Mouse (Mus musculus): ENCODE data around the gene Pcgf5. TPM values are rescaled to one million over a fixed set of nuclear protein-coding genes. Genes with fewer than 3 reads are reported as not detected.

Gene Pcgf5
- polyA plus RNA-seq (2012; fragmentation: generic; extraction: Trizol) = 11.0 TPM
- long read RNA-seq, experiment 1, full-length matches to known transcripts = 12 of 16 reads
- long read RNA-seq, experiment 1, partial matches to known transcripts = 0 of 16 reads
- long read RNA-seq, experiment 1, other reads (novel, unspliced or antisense) = 4 of 16 reads
- long read RNA-seq, experiment 2, full-length matches to known transcripts = 77 of 106 reads
- long read RNA-seq, experiment 2, partial matches to known transcripts = 0 of 106 reads
- long read RNA-seq, experiment 2, other reads (novel, unspliced or antisense) = 29 of 106 reads

- no peaks in the 10 kb centered on the region for H3K27me3 ChIP-seq (ENCODE audit: control insufficient read depth, insufficient read depth, insufficient read length)
- no peaks in the 10 kb centered on the region for H3K36me3 ChIP-seq (ENCODE audit: control insufficient read depth, insufficient read depth)
- H3K79me2 ChIP-seq (ENCODE audit: control insufficient read depth, insufficient read depth) = peaks cover 52% of the 10 kb centered on the region
- TF ChIP-seq FOSL1 (IDR thresholded peaks at IDR 0.05; ENCODE audit: insufficient read depth, low read length, poor library complexity, severe bottlenecking) = no peak
- TF ChIP-seq MAX (IDR thresholded peaks at IDR 0.05) = peak; percentile 8
- peak within 1 kb of the TSS; percentile 89 for H3ac ChIP-seq (ENCODE audit: control insufficient read depth, insufficient read length, low read depth)
- peak within 1 kb of the TSS; percentile 65 for H3K4me3 ChIP-seq (ENCODE audit: insufficient read depth, poor library complexity, severe bottlenecking)
- peaks cover 25% of the 10 kb centered on the region for H3K79me3 ChIP-seq (ENCODE audit: low read depth)
Measured at GRCm38 (mm10) chr19:36348161-36348800, at the start of gene Pcgf5. Pcgf5 (plus strand) TSS chr19:36348309.

GRCm38 (mm10) chr19:36305542-36305941 lies 42.6 kb upstream of the Pcgf5 start:
- Histone ChIP-seq H3K4me3 (ENCODE audit: insufficient read depth, poor library complexity, severe bottlenecking) (no peak overlapping the region), H3ac (ENCODE audit: control insufficient read depth, insufficient read length, low read depth) (no peak overlapping the region), H3K36me3 (ENCODE audit: control insufficient read depth, insufficient read depth) (no peaks in the 10 kb centered on the region), H3K79me3 (ENCODE audit: low read depth) (no peaks in the 10 kb centered on the region), H3K27me3 (ENCODE audit: control insufficient read depth, insufficient read depth, insufficient read length) (no peaks in the 10 kb centered on the region), H3K79me2 (ENCODE audit: control insufficient read depth, insufficient read depth) (no peaks in the 10 kb centered on the region)
- no peak for TF ChIP-seq USF1 (IDR thresholded peaks at IDR 0.05; ENCODE audit: low read depth)
- TF ChIP-seq FOSL1 (IDR thresholded peaks at IDR 0.05; ENCODE audit: insufficient read depth, low read length, poor library complexity, severe bottlenecking) = peak; percentile 90

GRCm38 (mm10) chr19:36314010-36314409 lies 34.1 kb upstream of the Pcgf5 start:
- no peaks in the 10 kb centered on the region for H3K79me3 ChIP-seq (ENCODE audit: low read depth)
- H3K27me3 ChIP-seq (ENCODE audit: control insufficient read depth, insufficient read depth, insufficient read length) = no peaks in the 10 kb centered on the region
- no peak overlapping the region for H3K4me3 ChIP-seq (ENCODE audit: insufficient read depth, poor library complexity, severe bottlenecking)
- H3ac ChIP-seq (ENCODE audit: control insufficient read depth, insufficient read length, low read depth) = no peak overlapping the region
- no peak for TF ChIP-seq MYOD1 (IDR thresholded peaks at IDR 0.05; ENCODE audit: control insufficient read depth, insufficient read length, low read depth)
- TF ChIP-seq MAX (IDR thresholded peaks at IDR 0.05) = no peak
- TF ChIP-seq CTCF (IDR thresholded peaks at IDR 0.05; ENCODE audit: control insufficient read depth, insufficient read depth, insufficient read length) = no peak
- no peak for TF ChIP-seq CEBPB (IDR thresholded peaks at IDR 0.05; ENCODE audit: low read depth)
- no peak for TF ChIP-seq MYOG (IDR thresholded peaks at IDR 0.05; ENCODE audit: control insufficient read depth, extremely low read depth, insufficient read length)
- no peak for TF ChIP-seq FOSL1 (IDR thresholded peaks at IDR 0.05; ENCODE audit: insufficient read depth, low read length, poor library complexity, severe bottlenecking)
- no peak for TF ChIP-seq USF1 (IDR thresholded peaks at IDR 0.05; ENCODE audit: low read depth)
- no peaks in the 10 kb centered on the region for H3K36me3 ChIP-seq (ENCODE audit: control insufficient read depth, insufficient read depth)
- no peaks in the 10 kb centered on the region for H3K79me2 ChIP-seq (ENCODE audit: control insufficient read depth, insufficient read depth)

GRCm38 (mm10) chr19:36319735-36320134 lies 28.4 kb upstream of the Pcgf5 start:
- Histone ChIP-seq H3K36me3 (ENCODE audit: control insufficient read depth, insufficient read depth) (no peaks in the 10 kb centered on the region), H3K79me2 (ENCODE audit: control insufficient read depth, insufficient read depth) (no peaks in the 10 kb centered on the region), H3K27me3 (ENCODE audit: control insufficient read depth, insufficient read depth, insufficient read length) (no peaks in the 10 kb centered on the region), H3K79me3 (ENCODE audit: low read depth) (no peaks in the 10 kb centered on the region), H3K4me3 (ENCODE audit: insufficient read depth, poor library complexity, severe bottlenecking) (no peak overlapping the region), H3ac (ENCODE audit: control insufficient read depth, insufficient read length, low read depth) (no peak overlapping the region)
- TF ChIP-seq FOSL1 (IDR thresholded peaks at IDR 0.05; ENCODE audit: insufficient read depth, low read length, poor library complexity, severe bottlenecking) (no peak), MYOD1 (IDR thresholded peaks at IDR 0.05; ENCODE audit: control insufficient read depth, insufficient read length, low read depth) (no peak), CTCF (IDR thresholded peaks at IDR 0.05; ENCODE audit: control insufficient read depth, insufficient read depth, insufficient read length) (no peak), CEBPB (IDR thresholded peaks at IDR 0.05; ENCODE audit: low read depth) (no peak), MAX (IDR thresholded peaks at IDR 0.05) (no peak), USF1 (IDR thresholded peaks at IDR 0.05; ENCODE audit: low read depth) (no peak), MYOG (IDR thresholded peaks at IDR 0.05; ENCODE audit: control insufficient read depth, extremely low read depth, insufficient read length) (no peak)

- TF ChIP-seq CTCF (IDR thresholded peaks at IDR 0.05; ENCODE audit: control insufficient read depth, insufficient read depth, insufficient read length) = no peak
- TF ChIP-seq FOSL1 (IDR thresholded peaks at IDR 0.05; ENCODE audit: insufficient read depth, low read length, poor library complexity, severe bottlenecking) = no peak
- no peak for TF ChIP-seq MYOD1 (IDR thresholded peaks at IDR 0.05; ENCODE audit: control insufficient read depth, insufficient read length, low read depth)
- no peak for TF ChIP-seq MAX (IDR thresholded peaks at IDR 0.05)
- no peak for TF ChIP-seq USF1 (IDR thresholded peaks at IDR 0.05; ENCODE audit: low read depth)
- TF ChIP-seq MYOG (IDR thresholded peaks at IDR 0.05; ENCODE audit: control insufficient read depth, extremely low read depth, insufficient read length) = no peak
- TF ChIP-seq CEBPB (IDR thresholded peaks at IDR 0.05; ENCODE audit: low read depth) = no peak
- H3K27me3 ChIP-seq (ENCODE audit: control insufficient read depth, insufficient read depth, insufficient read length) = no peaks in the 10 kb centered on the region
- H3ac ChIP-seq (ENCODE audit: control insufficient read depth, insufficient read length, low read depth) = no peak overlapping the region
- H3K36me3 ChIP-seq (ENCODE audit: control insufficient read depth, insufficient read depth) = no peaks in the 10 kb centered on the region
- no peaks in the 10 kb centered on the region for H3K79me3 ChIP-seq (ENCODE audit: low read depth)
- H3K4me3 ChIP-seq (ENCODE audit: insufficient read depth, poor library complexity, severe bottlenecking) = no peak overlapping the region
- no peaks in the 10 kb centered on the region for H3K79me2 ChIP-seq (ENCODE audit: control insufficient read depth, insufficient read depth)
Measured at GRCm38 (mm10) chr19:36321066-36321465, 27.0 kb upstream of the Pcgf5 start.

GRCm38 (mm10) chr19:36323326-36323725 lies 24.8 kb upstream of the Pcgf5 start:
- Histone ChIP-seq H3K27me3 (ENCODE audit: control insufficient read depth, insufficient read depth, insufficient read length) (no peaks in the 10 kb centered on the region), H3ac (ENCODE audit: control insufficient read depth, insufficient read length, low read depth) (no peak overlapping the region), H3K4me3 (ENCODE audit: insufficient read depth, poor library complexity, severe bottlenecking) (no peak overlapping the region), H3K36me3 (ENCODE audit: control insufficient read depth, insufficient read depth) (no peaks in the 10 kb centered on the region), H3K79me3 (ENCODE audit: low read depth) (no peaks in the 10 kb centered on the region), H3K79me2 (ENCODE audit: control insufficient read depth, insufficient read depth) (no peaks in the 10 kb centered on the region)
- TF ChIP-seq CTCF (IDR thresholded peaks at IDR 0.05; ENCODE audit: control insufficient read depth, insufficient read depth, insufficient read length) (no peak), FOSL1 (IDR thresholded peaks at IDR 0.05; ENCODE audit: insufficient read depth, low read length, poor library complexity, severe bottlenecking) (no peak), CEBPB (IDR thresholded peaks at IDR 0.05; ENCODE audit: low read depth) (no peak), MAX (IDR thresholded peaks at IDR 0.05) (no peak), MYOD1 (IDR thresholded peaks at IDR 0.05; ENCODE audit: control insufficient read depth, insufficient read length, low read depth) (no peak), MYOG (IDR thresholded peaks at IDR 0.05; ENCODE audit: control insufficient read depth, extremely low read depth, insufficient read length) (no peak), USF1 (IDR thresholded peaks at IDR 0.05; ENCODE audit: low read depth) (no peak)

Measured in C2C12 (cell line).